In genomic region chr16:37916138-37916817, GRCm38 (mm10) we compare ENCODE assay signal across 8 mouse cellular contexts. TPM values are rescaled to one million over a fixed set of nuclear protein-coding genes. Genes with fewer than 3 reads are reported as not detected.
A peak's percentile ranks its signal among the peaks of the same experiment; 100 is the strongest.
DNase-seq lines count a peak whose midpoint lies in the region; ATAC-seq lines count a peak whose summit lies in the region.

Gene Gpr156, plus strand, starts transcription at chr16:37916496.

- H3K36me3 ChIP-seq in hindbrain, embryonic 14.5 days (replicated peaks; ENCODE audit: control insufficient read depth, insufficient read depth), result no peaks in the 10 kb centered on the region
- no peaks in the 10 kb centered on the region for H3K36me3 ChIP-seq in limb, embryonic 11.5 days (ENCODE audit: control insufficient read depth, insufficient read depth, low read length)
- H3K36me3 ChIP-seq in midbrain, embryonic 11.5 days (ENCODE audit: control insufficient read depth, insufficient read depth, low read length), result no peaks in the 10 kb centered on the region
- H3K36me3 ChIP-seq in stomach, embryonic 15.5 days, result no peaks in the 10 kb centered on the region

- H3K9me3 ChIP-seq in hindbrain, embryonic 14.5 days (ENCODE audit: control insufficient read depth, low read length), result no peaks in the 10 kb centered on the region
- H3K9me3 ChIP-seq in limb, embryonic 11.5 days (ENCODE audit: control insufficient read depth, low read length), result no peaks in the 10 kb centered on the region
- H3K9me3 ChIP-seq in midbrain, embryonic 11.5 days (ENCODE audit: control insufficient read depth, low read length), result no peaks in the 10 kb centered on the region
- no peaks in the 10 kb centered on the region for H3K9me3 ChIP-seq in stomach, embryonic 15.5 days

- peak within 1 kb of the TSS; percentile 62 for H3K9ac ChIP-seq in hindbrain, embryonic 14.5 days
- H3K9ac ChIP-seq in limb, embryonic 11.5 days (ENCODE audit: low read length), result peak within 1 kb of the TSS; percentile 62
- H3K9ac ChIP-seq in midbrain, embryonic 11.5 days (ENCODE audit: low read length), result peak within 1 kb of the TSS; percentile 69
- H3K9ac ChIP-seq in stomach, embryonic 15.5 days, result peak within 1 kb of the TSS; percentile 24; the same call in 1 of the 2 replicates

- H3K27me3 ChIP-seq in hindbrain, embryonic 14.5 days (ENCODE audit: control insufficient read depth, insufficient read depth, low read length), result peaks cover 3% of the 10 kb centered on the region; the same call in 1 of the 2 replicates
- peaks cover 2% of the 10 kb centered on the region; the same call in 1 of the 2 replicates for H3K27me3 ChIP-seq in limb, embryonic 11.5 days (ENCODE audit: control insufficient read depth, insufficient read depth, low read length)
- peaks cover 4% of the 10 kb centered on the region; the same call in 1 of the 2 replicates for H3K27me3 ChIP-seq in midbrain, embryonic 11.5 days (ENCODE audit: control insufficient read depth, insufficient read depth, low read length)
- H3K27me3 ChIP-seq in stomach, embryonic 15.5 days (replicated peaks), result no peaks in the 10 kb centered on the region

- peak; percentile 6 for DNase-seq in CD4-positive, CD25-positive, alpha-beta regulatory T cell, adult 2 months (ENCODE audit: low read depth, low spot score)
- DNase-seq in cerebellum, adult 9-10 months, result peak; percentile 8
- DNase-seq in hindbrain, embryonic 14.5 days (ENCODE audit: low spot score), result peak; percentile 38
- peak; percentile 72 for DNase-seq in limb, embryonic 11.5 days (ENCODE audit: low spot score)
- peak; percentile 96 for DNase-seq in midbrain, embryonic 11.5 days (ENCODE audit: low spot score, missing footprints)

- H3K4me2 ChIP-seq in hindbrain, embryonic 14.5 days (replicated peaks), result peak within 1 kb of the TSS; percentile 71
- H3K4me2 ChIP-seq in limb, embryonic 11.5 days (ENCODE audit: low read depth, severe bottlenecking), result peak within 1 kb of the TSS; percentile 92
- peak within 1 kb of the TSS; percentile 84 for H3K4me2 ChIP-seq in midbrain, embryonic 11.5 days
- H3K4me2 ChIP-seq in stomach, embryonic 15.5 days, result peak within 1 kb of the TSS; percentile 90

- peaks cover 6% of the 10 kb centered on the region; the same call in 1 of the 2 replicates for H3K4me1 ChIP-seq in hindbrain, embryonic 14.5 days (replicated peaks; ENCODE audit: control insufficient read depth, insufficient read depth, low read length)
- H3K4me1 ChIP-seq in limb, embryonic 11.5 days (ENCODE audit: control insufficient read depth, insufficient read depth, low read length), result peaks cover 7% of the 10 kb centered on the region; the same call in 1 of the 2 replicates
- peaks cover 3% of the 10 kb centered on the region for H3K4me1 ChIP-seq in midbrain, embryonic 11.5 days (ENCODE audit: control insufficient read depth, insufficient read depth, low read length)
- H3K4me1 ChIP-seq in stomach, embryonic 15.5 days, result no peaks in the 10 kb centered on the region

- no peak within 1 kb of the TSS for H3K27ac ChIP-seq in hindbrain, embryonic 14.5 days
- no peak within 1 kb of the TSS for H3K27ac ChIP-seq in limb, embryonic 11.5 days (replicated peaks; ENCODE audit: low read depth, low read length)
- no peak within 1 kb of the TSS for H3K27ac ChIP-seq in midbrain, embryonic 11.5 days (ENCODE audit: low read depth, low read length)
- H3K27ac ChIP-seq in stomach, embryonic 15.5 days, result no peak within 1 kb of the TSS

- H3K4me3 ChIP-seq in hindbrain, embryonic 14.5 days (replicated peaks; ENCODE audit: low read length), result peak within 1 kb of the TSS; percentile 58
- peak within 1 kb of the TSS; percentile 48 for H3K4me3 ChIP-seq in limb, embryonic 11.5 days (ENCODE audit: low read depth, low read length)
- H3K4me3 ChIP-seq in midbrain, embryonic 11.5 days (ENCODE audit: low read depth, low read length), result peak within 1 kb of the TSS; percentile 37
- H3K4me3 ChIP-seq in stomach, embryonic 15.5 days (replicated peaks), result peak within 1 kb of the TSS; percentile 47

- no peak for ATAC-seq in CD4-positive, CD25-positive, alpha-beta regulatory T cell, adult 4 months
- ATAC-seq in frontal cortex, adult (ENCODE audit: low TSS enrichment), result peak; percentile 94
- ATAC-seq in hindbrain, embryonic 14.5 days (ENCODE audit: low FRiP score), result peak; percentile 88
- ATAC-seq in limb, embryonic 11.5 days (ENCODE audit: insufficient number of reproducible peaks, low FRiP score, low TSS enrichment, low read depth), result peak; percentile 38; the same call in 1 of the 2 replicates
- peak; percentile 91 for ATAC-seq in midbrain, embryonic 11.5 days (ENCODE audit: low FRiP score)
- peak; percentile 53; the same call in 1 of the 2 replicates for ATAC-seq in stomach, embryonic 15.5 days (ENCODE audit: insufficient read depth, low FRiP score, low read depth)

- whole genome bisulfite sequencing in hindbrain, embryonic 14.5 days, result 2% methylated on average over 52 of the region's 53 CpGs
- WGBS in limb, embryonic 11.5 days, result 3% methylated on average over 53 of the region's 53 CpGs
- 2% methylated on average over 53 of the region's 53 CpGs for WGBS in midbrain, embryonic 11.5 days
- WGBS in stomach, embryonic 15.5 days, result 3% methylated on average over 52 of the region's 53 CpGs

RNA-seq across cellular contexts. Expression of gene Gpr156, which starts in this region (rescaled TPM):
- polyA plus RNA-seq in CD4-positive, CD25-positive, alpha-beta regulatory T cell, adult 4 months (2017; shearing (Covaris generic)), result not detected
- polyA plus RNA-seq in hindbrain, embryonic 14.5 days (2014; fragmentation: Nextera tagmentation; extraction: Ambion mirVana), result 3.5 and 3.9 TPM in 2 replicates
- polyA plus RNA-seq in limb, embryonic 11.5 days (2014; fragmentation: Nextera tagmentation; extraction: Ambion mirVana), result 0.78 and 0.80 TPM in 2 replicates
- polyA plus RNA-seq in midbrain, embryonic 11.5 days (2014; fragmentation: Nextera tagmentation; extraction: Ambion mirVana), result 3.4 and 4.2 TPM in 2 replicates
- polyA plus RNA-seq in stomach, embryonic 15.5 days (2015; fragmentation: Nextera tagmentation; extraction: Ambion mirVana), result 0.18 and 0.22 TPM in 2 replicates

Comparison
In these comparisons a context has a peak if more than half of its experiments do, and no peak if none do; other contexts are left out.
1. Peak in DNase-seq, ATAC-seq, H3K4me3 ChIP-seq, H3K9ac ChIP-seq and H3K4me2 ChIP-seq in limb, embryonic 11.5 days; RNA of the gene not detected or under 1 TPM.
2. Peak in ATAC-seq, H3K4me3 ChIP-seq, H3K9ac ChIP-seq and H3K4me2 ChIP-seq in stomach, embryonic 15.5 days; RNA of the gene not detected or under 1 TPM.
3. DNase-seq: peak in every context shown above with its lines; median percentile 96 in midbrain, embryonic 11.5 days; 72 in limb, embryonic 11.5 days; 38 in hindbrain, embryonic 14.5 days; 8 in cerebellum, adult 9-10 months; 6 in CD4-positive, CD25-positive, alpha-beta regulatory T cell, adult 2 months.